In genomic region chr9:78340324-78340723, GRCm38 (mm10) we compare ENCODE assay signal across 9 mouse cellular contexts. TPM values are rescaled to one million over a fixed set of nuclear protein-coding genes. Genes with fewer than 3 reads are reported as not detected.
A peak's percentile ranks its signal among the peaks of the same experiment; 100 is the strongest.
DNase-seq lines count a peak whose midpoint lies in the region; ATAC-seq and TF ChIP-seq lines count a peak whose summit lies in the region.
"Not testable (repeated sequence)": the region's sequence is repeated elsewhere in the genome, so short reads cannot be mapped to it uniquely, and the experiment has no call there.
"Had no signal": no experiment of that assay in that cellular context is flagged by ENCODE, and none has a peak within 500 bp of the region (broad histone marks: within the 10 kb centered on the region; RNA-seq: fewer than 3 reads in every experiment).

No protein-coding gene starts in this region.

- H3K27me3 ChIP-seq in embryonic facial prominence, embryonic 10.5 days (replicated peaks; ENCODE audit: low read depth, poor library complexity, severe bottlenecking); heart, embryonic 10.5 days (ENCODE audit: insufficient read depth, poor library complexity, severe bottlenecking); neural tube, embryonic 14.5 days (ENCODE audit: control insufficient read depth, insufficient read depth, low read length): not testable (repeated sequence)

- peak; percentile 13 to 31 for DNase-seq in CD8-positive naive resting alpha-beta T cell, adult 2 months (ENCODE audit: low read depth in 2 of 2, low spot score in 2 of 2)
- DNase-seq in brain, adult 2 months (ENCODE audit: low read depth, low spot score), result peak; percentile 30
- peak; percentile 78 for DNase-seq in embryonic facial prominence, embryonic 10.5 days (ENCODE audit: low spot score)
- peak; percentile 78 for DNase-seq in heart, embryonic 10.5 days (ENCODE audit: low spot score)
- peak; percentile 39 to 50 for DNase-seq in kidney, postnatal 25 days
- DNase-seq in lung, adult 2 months, result peak; percentile 40
- DNase-seq in thymus, postnatal 0 days (ENCODE audit: low spot score), result peak; percentile 36

- not testable (repeated sequence) for H3K9ac ChIP-seq in neural tube, embryonic 14.5 days (replicated peaks; ENCODE audit: low read depth, low read length)

- not testable (repeated sequence) for H3K9me3 ChIP-seq in embryonic facial prominence, embryonic 10.5 days; heart, embryonic 10.5 days; neural tube, embryonic 14.5 days (ENCODE audit: control insufficient read depth, low read length)

- not testable (repeated sequence) for H3K4me3 ChIP-seq in embryonic facial prominence, embryonic 10.5 days; heart, embryonic 10.5 days; lung, adult 2 months (replicated peaks; ENCODE audit: extremely low read depth, low read depth, low read length); neural tube, embryonic 14.5 days (ENCODE audit: low read depth, low read length)

- TF ChIP-seq CTCF in lung, adult 2 months (IDR thresholded peaks at IDR 0.05; ENCODE audit: insufficient read depth, low read length), result peak; percentile 58

- WGBS in embryonic facial prominence, embryonic 10.5 days, result 15% methylated on average over 8 of the region's 8 CpGs
- WGBS in heart, embryonic 10.5 days, result 15% methylated on average over 8 of the region's 8 CpGs
- WGBS in lung, adult 2 months, result 21% methylated on average over 8 of the region's 8 CpGs
- WGBS in neural tube, embryonic 14.5 days, result 15% methylated on average over 8 of the region's 8 CpGs

- not testable (repeated sequence) for H3K27ac ChIP-seq in embryonic facial prominence, embryonic 10.5 days (replicated peaks); heart, embryonic 10.5 days; neural tube, embryonic 14.5 days (ENCODE audit: low read depth, low read length)

- H3K4me2 ChIP-seq in neural tube, embryonic 14.5 days (ENCODE audit: low read depth, low read length), result not testable (repeated sequence)

- not testable (repeated sequence) for H3K4me1 ChIP-seq in embryonic facial prominence, embryonic 10.5 days; heart, embryonic 10.5 days; lung, adult 2 months (ENCODE audit: control insufficient read depth, insufficient read depth, low read length); neural tube, embryonic 14.5 days (ENCODE audit: control insufficient read depth, insufficient read depth, low read length)

- not testable (repeated sequence) for TF ChIP-seq POLR2A in lung, adult 2 months (IDR thresholded peaks at IDR 0.05; ENCODE audit: borderline replicate concordance, extremely low read depth, low read depth, low read length)

- H3K36me3 ChIP-seq in embryonic facial prominence, embryonic 10.5 days (replicated peaks); heart, embryonic 10.5 days; neural tube, embryonic 14.5 days (ENCODE audit: control insufficient read depth, insufficient read depth, low read length): not testable (repeated sequence)

- peak; percentile 75 for ATAC-seq in neural tube, embryonic 14.5 days (ENCODE audit: low read depth)

RNA-seq across cellular contexts. Expression of gene Omt2b, which starts 12.9 kb away (rescaled TPM):
- polyA plus RNA-seq in embryonic facial prominence, embryonic 10.5 days (2016; fragmentation: Nextera tagmentation; extraction: Ambion mirVana), result not detected in 2 replicates
- not detected in 2 replicates for polyA plus RNA-seq in heart, embryonic 10.5 days (2016; fragmentation: Nextera tagmentation; extraction: Ambion mirVana)
- not detected in 2 replicates for polyA plus RNA-seq in lung, adult 2 months (2012; rRNA removed)
- not detected in 2 replicates for polyA plus RNA-seq in neural tube, embryonic 14.5 days (2014; fragmentation: Nextera tagmentation; extraction: Ambion mirVana)
- 0.21 and 0.68 TPM in 2 replicates for polyA plus RNA-seq in thymus, postnatal 0 days (2015; fragmentation: Nextera tagmentation; extraction: Ambion mirVana)
- polyA plus RNA-seq: limb, embryonic 12.5 days had no signal

RNA-seq across cellular contexts. Expression of gene Gsta2, which starts 15.3 kb away (rescaled TPM):
- not detected in 2 replicates for polyA plus RNA-seq in embryonic facial prominence, embryonic 10.5 days (2016; fragmentation: Nextera tagmentation; extraction: Ambion mirVana)
- not detected in 2 replicates for polyA plus RNA-seq in heart, embryonic 10.5 days (2016; fragmentation: Nextera tagmentation; extraction: Ambion mirVana)
- 1.9 and 5.0 TPM in 2 replicates for polyA plus RNA-seq in lung, adult 2 months (2012; rRNA removed)
- not detected in 2 replicates for polyA plus RNA-seq in neural tube, embryonic 14.5 days (2014; fragmentation: Nextera tagmentation; extraction: Ambion mirVana)
- 6.3 and 6.4 TPM in 2 replicates for polyA plus RNA-seq in thymus, postnatal 0 days (2015; fragmentation: Nextera tagmentation; extraction: Ambion mirVana)
- polyA plus RNA-seq: limb, embryonic 12.5 days had no signal

RNA-seq across cellular contexts. Expression of gene Omt2a, which starts 25.7 kb away (rescaled TPM):
- polyA plus RNA-seq in embryonic facial prominence, embryonic 10.5 days (2016; fragmentation: Nextera tagmentation; extraction: Ambion mirVana), result not detected in 2 replicates
- polyA plus RNA-seq in heart, embryonic 10.5 days (2016; fragmentation: Nextera tagmentation; extraction: Ambion mirVana), result not detected in 2 replicates
- polyA plus RNA-seq in lung, adult 2 months (2012; rRNA removed), result not detected in 2 replicates
- polyA plus RNA-seq in neural tube, embryonic 14.5 days (2014; fragmentation: Nextera tagmentation; extraction: Ambion mirVana), result not detected in 2 replicates
- polyA plus RNA-seq in thymus, postnatal 0 days (2015; fragmentation: Nextera tagmentation; extraction: Ambion mirVana), result 0.36 TPM in 1 of 2 replicates, not detected in the other
- polyA plus RNA-seq: limb, embryonic 12.5 days had no signal

RNA-seq across cellular contexts. Expression of gene Dppa5a, which starts 27.7 kb away (rescaled TPM):
- polyA plus RNA-seq in embryonic facial prominence, embryonic 10.5 days (2016; fragmentation: Nextera tagmentation; extraction: Ambion mirVana), result 0.26 TPM in 1 of 2 replicates, not detected in the other
- polyA plus RNA-seq in heart, embryonic 10.5 days (2016; fragmentation: Nextera tagmentation; extraction: Ambion mirVana), result not detected in 2 replicates
- 0.22 TPM in 1 of 2 replicates, not detected in the other for polyA plus RNA-seq in lung, adult 2 months (2012; rRNA removed)
- 3.1 and 5.9 TPM in 2 replicates for polyA plus RNA-seq in neural tube, embryonic 14.5 days (2014; fragmentation: Nextera tagmentation; extraction: Ambion mirVana)
- polyA plus RNA-seq in thymus, postnatal 0 days (2015; fragmentation: Nextera tagmentation; extraction: Ambion mirVana), result 0.58 and 1.0 TPM in 2 replicates

RNA-seq across cellular contexts. Expression of gene Ooep, which starts 38.2 kb away (rescaled TPM):
- polyA plus RNA-seq in embryonic facial prominence, embryonic 10.5 days (2016; fragmentation: Nextera tagmentation; extraction: Ambion mirVana), result 0.80 and 0.96 TPM in 2 replicates
- polyA plus RNA-seq in heart, embryonic 10.5 days (2016; fragmentation: Nextera tagmentation; extraction: Ambion mirVana), result 0.97 and 1.2 TPM in 2 replicates
- 0.28 and 0.37 TPM in 2 replicates for polyA plus RNA-seq in lung, adult 2 months (2012; rRNA removed)
- 4.1 and 4.9 TPM in 2 replicates for polyA plus RNA-seq in neural tube, embryonic 14.5 days (2014; fragmentation: Nextera tagmentation; extraction: Ambion mirVana)
- polyA plus RNA-seq in thymus, postnatal 0 days (2015; fragmentation: Nextera tagmentation; extraction: Ambion mirVana), result 1.6 and 1.8 TPM in 2 replicates

Comparison
In these comparisons a context has a peak if more than half of its experiments do, and no peak if none do; other contexts are left out.
1. DNase-seq: peak in every context shown above with its lines; median percentile 78 in embryonic facial prominence, embryonic 10.5 days; 78 in heart, embryonic 10.5 days; 44 in kidney, postnatal 25 days; 40 in lung, adult 2 months; 36 in thymus, postnatal 0 days; 30 in brain, adult 2 months; 22 in CD8-positive naive resting alpha-beta T cell, adult 2 months.